In genomic region chr16:78216752-78217351, GRCm38 (mm10) we compare ENCODE assay signal across 10 mouse cellular contexts.
DNase-seq lines count a peak whose midpoint lies in the region; ATAC-seq and TF ChIP-seq lines count a peak whose summit lies in the region.
"Had no signal": no experiment of that assay in that cellular context is flagged by ENCODE, and none has a peak within 500 bp of the region (broad histone marks: within the 10 kb centered on the region; RNA-seq: fewer than 3 reads in every experiment).

No protein-coding gene starts in this region.

- H3K27ac ChIP-seq in heart, embryonic 13.5 days (replicated peaks): no peak overlapping the region
- H3K27ac ChIP-seq in neural tube, embryonic 15.5 days (replicated peaks): no peak overlapping the region
- no peak overlapping the region for H3K27ac ChIP-seq in intestine, postnatal 0 days (ENCODE audit: low read depth, low read length)
- no peak overlapping the region for H3K27ac ChIP-seq in stomach, embryonic 14.5 days (ENCODE audit: low read length)

- no peaks in the 10 kb centered on the region for H3K27me3 ChIP-seq in heart, embryonic 13.5 days (replicated peaks)
- no peaks in the 10 kb centered on the region for H3K27me3 ChIP-seq in neural tube, embryonic 15.5 days (replicated peaks)
- H3K27me3 ChIP-seq in intestine, postnatal 0 days (replicated peaks; ENCODE audit: control insufficient read depth, insufficient read depth, low read length): no peaks in the 10 kb centered on the region
- no peaks in the 10 kb centered on the region for H3K27me3 ChIP-seq in stomach, embryonic 14.5 days (ENCODE audit: control insufficient read depth, insufficient read depth, low read length)

- peak overlapping the region; percentile 47 for H3K4me2 ChIP-seq in heart, embryonic 13.5 days
- H3K4me2 ChIP-seq in neural tube, embryonic 15.5 days: peak overlapping the region; percentile 30; the same call in 1 of the 2 replicates
- peak overlapping the region; percentile 59 for H3K4me2 ChIP-seq in intestine, postnatal 0 days (replicated peaks; ENCODE audit: low read depth)
- no peak overlapping the region for H3K4me2 ChIP-seq in stomach, embryonic 14.5 days (replicated peaks; ENCODE audit: low read depth, low read length)

- TF ChIP-seq CTCF in intestine, postnatal 0 days (IDR thresholded peaks at IDR 0.05; ENCODE audit: low read depth): no peak

- peak overlapping the region; percentile 13; the same call in 1 of the 2 replicates for H3K4me3 ChIP-seq in heart, embryonic 13.5 days
- H3K4me3 ChIP-seq in neural tube, embryonic 15.5 days (replicated peaks): no peak overlapping the region
- H3K4me3 ChIP-seq in intestine, postnatal 0 days (ENCODE audit: low read depth, low read length): peak overlapping the region; percentile 17; the same call in 1 of the 2 replicates
- no peak overlapping the region for H3K4me3 ChIP-seq in stomach, embryonic 14.5 days (ENCODE audit: low read depth, low read length)

- WGBS in heart, embryonic 13.5 days: 31% methylated on average over 9 of the region's 9 CpGs
- WGBS in neural tube, embryonic 15.5 days: 56% methylated on average over 9 of the region's 9 CpGs
- WGBS in intestine, postnatal 0 days: 32% methylated on average over 9 of the region's 9 CpGs
- 46% methylated on average over 9 of the region's 9 CpGs for WGBS in stomach, embryonic 14.5 days

- H3K9me3 ChIP-seq in heart, embryonic 13.5 days: no peaks in the 10 kb centered on the region
- no peaks in the 10 kb centered on the region for H3K9me3 ChIP-seq in neural tube, embryonic 15.5 days (replicated peaks)
- H3K9me3 ChIP-seq in intestine, postnatal 0 days (ENCODE audit: control insufficient read depth): no peaks in the 10 kb centered on the region
- no peaks in the 10 kb centered on the region for H3K9me3 ChIP-seq in stomach, embryonic 14.5 days (ENCODE audit: control insufficient read depth, low read depth, low read length)

- no peak for DNase-seq in heart, postnatal 25 days (ENCODE audit: low spot score)
- DNase-seq in neural tube, embryonic 10.5 days (ENCODE audit: extremely low spot score, low spot score): no peak
- no peak for DNase-seq in right cerebral cortex, postnatal 10 days (ENCODE audit: low spot score in 2 of 2)
- no peak for DNase-seq in cerebellum, adult 9-11 months
- DNase-seq: gastrocnemius, postnatal 10 days; kidney, adult 8-10 months had no signal

- intact Hi-C loops in heart, postnatal 25 days (cut with DNase I): no loop called here

- no peaks in the 10 kb centered on the region for H3K36me3 ChIP-seq in heart, embryonic 13.5 days
- H3K36me3 ChIP-seq in neural tube, embryonic 15.5 days: no peaks in the 10 kb centered on the region
- H3K36me3 ChIP-seq in intestine, postnatal 0 days (ENCODE audit: control insufficient read depth, insufficient read depth): no peaks in the 10 kb centered on the region
- H3K36me3 ChIP-seq in stomach, embryonic 14.5 days (ENCODE audit: control insufficient read depth, insufficient read depth, low read length): no peaks in the 10 kb centered on the region

- H3K4me1 ChIP-seq in heart, embryonic 13.5 days: peaks cover 21% of the 10 kb centered on the region
- H3K4me1 ChIP-seq in neural tube, embryonic 15.5 days: peaks cover 6% of the 10 kb centered on the region; the same call in 1 of the 2 replicates
- H3K4me1 ChIP-seq in intestine, postnatal 0 days (replicated peaks; ENCODE audit: control insufficient read depth, insufficient read depth, low read length): 0 out of 2 replicates have a peak, but pooled peaks cover 3% of the 10 kb centered on the region
- H3K4me1 ChIP-seq in stomach, embryonic 14.5 days (ENCODE audit: control insufficient read depth, insufficient read depth, low read length): no peaks in the 10 kb centered on the region; the same call in 1 of the 2 replicates

- 0 out of 2 replicates have a peak overlapping the region, but pooled peaks have one; percentile 17 for H3K9ac ChIP-seq in heart, embryonic 13.5 days
- no peak overlapping the region for H3K9ac ChIP-seq in neural tube, embryonic 15.5 days (replicated peaks)
- no peak overlapping the region for H3K9ac ChIP-seq in intestine, postnatal 0 days (ENCODE audit: low read depth, low read length)
- no peak overlapping the region for H3K9ac ChIP-seq in stomach, embryonic 14.5 days (replicated peaks; ENCODE audit: low read depth, low read length)

- ATAC-seq in heart, embryonic 13.5 days (ENCODE audit: extremely low read depth, insufficient number of reproducible peaks, low FRiP score, low TSS enrichment): no peak
- no peak for ATAC-seq in neural tube, embryonic 15.5 days (ENCODE audit: low FRiP score)
- peak; percentile 47; the same call in 1 of the 2 replicates for ATAC-seq in intestine, postnatal 0 days
- peak; percentile 83; the same call in 1 of the 2 replicates for ATAC-seq in stomach, embryonic 14.5 days (ENCODE audit: insufficient number of reproducible peaks, insufficient read depth, low FRiP score, low read depth)

Comparison
In these comparisons a context has a peak if more than half of its experiments do, and no peak if none do; other contexts are left out.
1. ATAC-seq: peak in intestine, postnatal 0 days (single experiment) and stomach, embryonic 14.5 days (single experiment); none in heart, embryonic 13.5 days (single experiment) and neural tube, embryonic 15.5 days (single experiment).
2. H3K4me3 ChIP-seq: peak in heart, embryonic 13.5 days (single experiment) and intestine, postnatal 0 days (single experiment); none in neural tube, embryonic 15.5 days (single experiment) and stomach, embryonic 14.5 days (single experiment).